Mouse (Mus musculus) macrophage (primary cell): Measurements from ENCODE around the gene Becn1. TPM values are rescaled to one million over a fixed set of nuclear protein-coding genes. Genes with fewer than 3 reads are reported as not detected.
A peak's percentile ranks its signal among the peaks of the same experiment; 100 is the strongest.

Experiments
- H3K27ac ChIP-seq: fragments of 350-480 bp; formaldehyde crosslinking; 2 replicates; pipeline ENCODE4 v1.9.0; 2021
- H3K36me3 ChIP-seq: fragments of 350-480 bp; formaldehyde crosslinking; 2 replicates; pipeline ENCODE4 v1.9.0; 2021; ENCODE audit errors: inconsistent target
- H3K4me3 ChIP-seq: fragments of 350-480 bp; formaldehyde crosslinking; 2 replicates; pipeline ENCODE4 v1.9.0; 2021; ENCODE audit errors: inconsistent target
- H3K79me2 ChIP-seq: fragments of 350-480 bp; formaldehyde crosslinking; 2 replicates; pipeline ENCODE4 v1.9.0; 2021; ENCODE audit errors: inconsistent target
- WGBS: methylation state at CpG from one replicate; pipeline ENCODE4 v1.1.7; 2026; ENCODE audit warnings: inconsistent platforms; ENCODE audit not compliant: missing documents; 5-methylcytosine and 5-hydroxymethylcytosine counted together
- polyA plus RNA-seq: library from polyadenylated mRNA; stranded (reverse); fragments of 250-400 nt; gene quantifications from 3 replicates; pipeline ENCODE4 v1.2.4, GENCODE M21; 2018; ENCODE audit warnings: inconsistent platforms

Gene Becn1
- polyA plus RNA-seq, 1 experiment from 2014 or later, result 89.3 TPM

GRCm38 (mm10) chr11:101265906-101266305 lies 36.2 kb downstream of the Becn1 start:
- Histone ChIP-seq H3K27ac (no peak overlapping the region), H3K36me3 (no peaks in the 10 kb centered on the region), H3K4me3 (no peak overlapping the region), H3K79me2 (no peaks in the 10 kb centered on the region)
- WGBS, result 58% methylated on average over 6 of the region's 6 CpGs

GRCm38 (mm10) chr11:101264954-101265471 lies 37.1 kb downstream of the Becn1 start:
- H3K79me2 ChIP-seq, result no peaks in the 10 kb centered on the region
- H3K36me3 ChIP-seq, result no peaks in the 10 kb centered on the region
- no peak overlapping the region for H3K4me3 ChIP-seq
- 13% methylated on average over 31 of the region's 31 CpGs for WGBS
- no peak overlapping the region for H3K27ac ChIP-seq

- H3K27ac ChIP-seq, result no peak overlapping the region
- no peak overlapping the region for H3K4me3 ChIP-seq
- no peaks in the 10 kb centered on the region for H3K79me2 ChIP-seq
- peaks cover 4% of the 10 kb centered on the region; the same call in 1 of the 2 replicates for H3K36me3 ChIP-seq
- WGBS, result 54% methylated on average over 3 of the region's 3 CpGs
Measured at GRCm38 (mm10) chr11:101263989-101264280, 38.2 kb downstream of the Becn1 start.

GRCm38 (mm10) chr11:101263138-101263988 lies 38.7 kb downstream of the Becn1 start:
- WGBS, result 19% methylated on average over 32 of the region's 32 CpGs
- no peak overlapping the region for H3K27ac ChIP-seq
- H3K79me2 ChIP-seq, result no peaks in the 10 kb centered on the region
- H3K4me3 ChIP-seq, result no peak overlapping the region
- H3K36me3 ChIP-seq, result peaks cover 9% of the 10 kb centered on the region; the same call in 1 of the 2 replicates

GRCm38 (mm10) chr11:101262272-101262967 lies 39.7 kb downstream of the Becn1 start:
- Histone ChIP-seq H3K36me3 (peaks cover 17% of the 10 kb centered on the region; the same call in 1 of the 2 replicates), H3K4me3 (no peak overlapping the region), H3K79me2 (no peaks in the 10 kb centered on the region), H3K27ac (no peak overlapping the region)
- 12% methylated on average over 22 of the region's 24 CpGs for WGBS

- no peak overlapping the region for H3K4me3 ChIP-seq
- no peak overlapping the region for H3K27ac ChIP-seq
- H3K79me2 ChIP-seq, result no peaks in the 10 kb centered on the region
- 4% methylated on average over 29 of the region's 30 CpGs for WGBS
- H3K36me3 ChIP-seq, result peaks cover 25% of the 10 kb centered on the region; the same call in 1 of the 2 replicates
Measured at GRCm38 (mm10) chr11:101260826-101261380, 41.2 kb downstream of the Becn1 start.

GRCm38 (mm10) chr11:101259948-101260825 lies 41.9 kb downstream of the Becn1 start, which contains the start of gene Wnk4:
TSS of gene Wnk4 (plus strand) at chr11:101260567.
- Histone ChIP-seq H3K27ac (no peak within 1 kb of the TSS), H3K79me2 (no peaks in the 10 kb centered on the region), H3K4me3 (no peak within 1 kb of the TSS), H3K36me3 (peaks cover 26% of the 10 kb centered on the region; the same call in 1 of the 2 replicates)
- WGBS, result 3% methylated on average over 43 of the region's 43 CpGs

- 81% methylated on average over 6 of the region's 6 CpGs for WGBS
- Histone ChIP-seq H3K79me2 (no peaks in the 10 kb centered on the region), H3K4me3 (no peak overlapping the region), H3K36me3 (peaks cover 26% of the 10 kb centered on the region; the same call in 1 of the 2 replicates), H3K27ac (no peak overlapping the region)
Measured at GRCm38 (mm10) chr11:101259261-101259712, 42.8 kb downstream of the Becn1 start.

GRCm38 (mm10) chr11:101255826-101256775 lies 46.0 kb downstream of the Becn1 start:
- no peak overlapping the region for H3K4me3 ChIP-seq
- H3K79me2 ChIP-seq, result no peaks in the 10 kb centered on the region; the same call in 1 of the 2 replicates
- peaks cover 26% of the 10 kb centered on the region; the same call in 1 of the 2 replicates for H3K36me3 ChIP-seq
- WGBS, result 96% methylated on average over 13 of the region's 13 CpGs
- H3K27ac ChIP-seq, result no peak overlapping the region

- Histone ChIP-seq H3K27ac (peak within 1 kb of the TSS; percentile 62), H3K36me3 (peaks cover 22% of the 10 kb centered on the region; the same call in 1 of the 2 replicates), H3K79me2 (no peaks in the 10 kb centered on the region; the same call in 1 of the 2 replicates), H3K4me3 (peak within 1 kb of the TSS; percentile 89)
- WGBS, result 1% methylated on average over 40 of the region's 40 CpGs
Measured at GRCm38 (mm10) chr11:101253613-101254389, 48.3 kb downstream of the Becn1 start, which contains the start of gene Vps25. TSS of gene Vps25 (plus strand) at chr11:101253707.

- WGBS, result 7% methylated on average over 7 of the region's 7 CpGs
- H3K79me2 ChIP-seq, result no peaks in the 10 kb centered on the region; the same call in 1 of the 2 replicates
- H3K27ac ChIP-seq, result peak overlapping the region; percentile 62
- H3K4me3 ChIP-seq, result peak overlapping the region; percentile 89
- H3K36me3 ChIP-seq, result peaks cover 13% of the 10 kb centered on the region; the same call in 1 of the 2 replicates
Measured at GRCm38 (mm10) chr11:101252941-101253340, 49.1 kb downstream of the Becn1 start.

- no peaks in the 10 kb centered on the region; the same call in 1 of the 2 replicates for H3K79me2 ChIP-seq
- no peak overlapping the region for H3K27ac ChIP-seq
- H3K36me3 ChIP-seq, result 0 out of 2 replicates have a peak, but pooled peaks cover 3% of the 10 kb centered on the region
- H3K4me3 ChIP-seq, result no peak overlapping the region
- 84% methylated on average over 2 of the region's 2 CpGs for WGBS
Measured at GRCm38 (mm10) chr11:101251031-101251430, 51.1 kb downstream of the Becn1 start.
